Mouse (Mus musculus) lung, postnatal 25 days (tissue): ENCODE results near the gene Myo1h.

Experiments
- DNase-seq: peaks from one replicate; pipeline ENCODE4 v3.0.0; 2022; ENCODE audit warnings: low spot score

Myo1h gene

GRCm38 (mm10) chr5:114296693-114297631 is 8.0 kb downstream of the Myo1h start:
- no peak for DNase-seq

GRCm38 (mm10) chr5:114298212-114298894 is 9.4 kb downstream of the Myo1h start:
- DNase-seq = no peak

- DNase-seq = no peak
Measured at GRCm38 (mm10) chr5:114299156-114299855, 10.3 kb downstream of the Myo1h start.

- DNase-seq = no peak
Measured at GRCm38 (mm10) chr5:114299883-114300610, 11.1 kb downstream of the Myo1h start.

GRCm38 (mm10) chr5:114303166-114303565 is 14.2 kb downstream of the Myo1h start:
- no peak for DNase-seq

GRCm38 (mm10) chr5:114306496-114306895 is 17.5 kb downstream of the Myo1h start:
- DNase-seq = no peak

GRCm38 (mm10) chr5:114308765-114309679 is 20.1 kb downstream of the Myo1h start:
- DNase-seq = peak; percentile 58

GRCm38 (mm10) chr5:114309680-114310036 is 20.7 kb downstream of the Myo1h start:
- no peak for DNase-seq

- DNase-seq = peak; percentile 36
Measured at GRCm38 (mm10) chr5:114323105-114323790, 34.3 kb downstream of the Myo1h start.

GRCm38 (mm10) chr5:114323791-114324507 is 35.0 kb downstream of the Myo1h start:
- peak; percentile 33 for DNase-seq

GRCm38 (mm10) chr5:114342996-114343395 is 54.0 kb downstream of the Myo1h start:
- DNase-seq = no peak

GRCm38 (mm10) chr5:114343612-114344011 is 54.6 kb downstream of the Myo1h start:
- DNase-seq = no peak

- no peak for DNase-seq
Measured at GRCm38 (mm10) chr5:114345538-114345937, 56.6 kb downstream of the Myo1h start.

GRCm38 (mm10) chr5:114347005-114347404 is 58.0 kb downstream of the Myo1h start:
- DNase-seq = no peak

- no peak for DNase-seq
Measured at GRCm38 (mm10) chr5:114351490-114351889, 62.5 kb downstream of the Myo1h start.

GRCm38 (mm10) chr5:114356250-114356935 is 67.4 kb downstream of the Myo1h start:
- DNase-seq = peak; percentile 93

- no peak for DNase-seq
Measured at GRCm38 (mm10) chr5:114356936-114357751, 68.2 kb downstream of the Myo1h start.

GRCm38 (mm10) chr5:114358833-114359232 is 69.9 kb downstream of the Myo1h start:
- DNase-seq = no peak
